Mouse (Mus musculus): ENCODE data around the gene Usp6nl.

GRCm38 (mm10) chr2:6493886-6494285 lies 171.4 kb downstream of the Usp6nl start:
- TF ChIP-seq CTCF (IDR thresholded peaks at IDR 0.05; ENCODE audit: extremely low read depth, insufficient read length, insufficient replicate concordance, low read depth, low read length) (no peak), POLR2A (IDR thresholded peaks at IDR 0.05; ENCODE audit: low read depth, low read length) (no peak)
